Mouse (Mus musculus) liver, embryonic 11.5 days (tissue): Measurements from ENCODE around the gene Lrch1. TPM values are rescaled to one million over a fixed set of nuclear protein-coding genes. Genes with fewer than 3 reads are reported as not detected.

Experiments
- ATAC-seq: fragments of 200-750 bp; cut with Nextera tagmentation; replicated peaks from 2 replicates; pipeline ENCODE4 v1.8.0; 2017; ENCODE audit warnings: moderate number of reproducible peaks, mild to moderate bottlenecking, moderate TSS enrichment, moderate library complexity; ENCODE audit not compliant: low FRiP score
- DNase-seq: peaks from one replicate; pipeline ENCODE4 v3.0.0-alpha.2; 2017; ENCODE audit warnings: low spot score
- H3K27ac ChIP-seq: fragments of 300-500 bp; sonication (generic); 2 replicates; pipeline ENCODE4 v1.5.1; 2014; ENCODE audit warnings: mild to moderate bottlenecking, low read depth, low read length, control low read depth
- H3K27me3 ChIP-seq: fragments of 300-500 bp; sonication (generic); replicated peaks from 2 replicates; pipeline ENCODE4 v1.6.1; 2014; ENCODE audit warnings: low read length, mixed read lengths; ENCODE audit not compliant: control insufficient read depth, insufficient read depth
- H3K36me3 ChIP-seq: fragments of 300-500 bp; sonication (generic); 2 replicates; pipeline ENCODE4 v1.6.1; 2014; ENCODE audit warnings: mild to moderate bottlenecking, low read length, moderate library complexity, mixed read lengths; ENCODE audit not compliant: control insufficient read depth, insufficient read depth
- H3K4me1 ChIP-seq: fragments of 300-500 bp; sonication (generic); replicated peaks from 2 replicates; pipeline ENCODE4 v1.6.1; 2014; ENCODE audit warnings: low read length, mixed read lengths; ENCODE audit not compliant: control insufficient read depth, insufficient read depth
- H3K4me2 ChIP-seq: fragments of 300-500 bp; sonication (generic); 2 replicates; pipeline ENCODE4 v1.6.1; 2014; ENCODE audit warnings: mild to moderate bottlenecking, control low read depth, moderate library complexity
- H3K4me3 ChIP-seq: fragments of 300-500 bp; sonication (generic); 2 replicates; pipeline ENCODE4 v1.5.1; 2014; ENCODE audit warnings: low read depth, low read length, control low read depth
- H3K9ac ChIP-seq: fragments of 300-500 bp; sonication (generic); 2 replicates; pipeline ENCODE4 v1.6.1; 2014; ENCODE audit warnings: low read depth, low read length, control low read depth
- H3K9me3 ChIP-seq: fragments of 300-500 bp; sonication (generic); 2 replicates; pipeline ENCODE4 v1.6.1; 2016; ENCODE audit warnings: low read length, inconsistent platforms, mixed read lengths; ENCODE audit not compliant: control insufficient read depth
- WGBS: fragments of 180-500 bp; shearing (Covaris S2); extraction: QIAGEN DNeasy Blood & Tissue Kit; methylation state at CpG from one replicate; pipeline ENCODE4 v1.1.7; 2014; 5-methylcytosine and 5-hydroxymethylcytosine counted together
- polyA plus RNA-seq: library from polyadenylated mRNA; unstranded; fragments of >200 nt; fragmentation: Nextera tagmentation; extraction: Ambion mirVana; gene quantifications from 2 replicates; pipeline ENCODE4 v1.2.1, GENCODE M21; 2014

Lrch1 gene
- polyA plus RNA-seq, 1 experiment from 2014 or later: 8.0 TPM

DNA sequence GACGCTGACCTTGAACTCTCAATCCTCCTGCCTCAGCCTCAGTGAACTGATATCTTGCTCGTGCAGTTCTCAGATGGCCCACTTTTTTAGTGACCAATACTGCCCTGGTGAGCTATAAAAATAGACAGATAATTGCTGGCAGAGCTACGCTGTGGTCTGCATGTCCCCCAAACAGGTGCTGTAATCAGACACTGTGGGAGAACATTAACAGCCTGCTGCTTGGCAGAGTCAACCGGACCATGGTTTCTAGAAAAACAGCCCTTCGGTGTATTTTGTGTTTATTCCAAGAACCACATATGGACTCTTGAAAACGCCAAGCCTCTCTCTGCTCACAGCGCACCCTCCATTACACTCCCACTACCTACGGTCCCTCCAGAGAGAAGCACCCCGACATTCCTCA lies 26.2 kb downstream of the Lrch1 start:
- no peak overlapping the region for H3K4me3 ChIP-seq
- H3K9ac ChIP-seq: no peak overlapping the region
- H3K4me1 ChIP-seq: peaks cover 13% of the 10 kb centered on the region; the same call in 1 of the 2 replicates
- DNase-seq (no peak), ATAC-seq (no peak)
- no peaks in the 10 kb centered on the region for H3K36me3 ChIP-seq
- no peaks in the 10 kb centered on the region for H3K9me3 ChIP-seq
- 74% methylated on average over 9 of the region's 9 CpGs for WGBS
- H3K27me3 ChIP-seq: no peaks in the 10 kb centered on the region
- no peak overlapping the region for H3K27ac ChIP-seq
- H3K4me2 ChIP-seq: no peak overlapping the region

DNA sequence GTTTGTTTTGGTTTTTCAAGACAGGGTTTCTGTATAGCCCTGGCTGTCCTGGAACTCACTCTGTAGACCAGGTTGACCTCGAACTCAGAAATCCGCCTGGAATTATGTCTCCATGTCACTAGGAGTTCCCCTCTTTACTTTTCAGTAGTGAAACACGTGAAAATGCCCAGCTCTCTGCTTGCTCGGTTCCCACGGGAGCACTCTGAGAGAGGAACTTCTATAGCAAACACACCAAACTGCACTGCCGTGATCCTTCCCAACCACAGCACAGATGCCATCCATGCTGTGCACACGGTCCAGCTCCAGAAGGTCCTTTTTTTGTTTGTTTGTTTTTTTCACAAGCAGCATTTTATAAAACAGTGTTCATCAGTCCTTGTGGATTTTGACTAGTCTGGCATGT lies 28.5 kb downstream of the Lrch1 start:
- Histone ChIP-seq H3K4me3 (no peak overlapping the region), H3K9me3 (no peaks in the 10 kb centered on the region), H3K27me3 (no peaks in the 10 kb centered on the region), H3K4me2 (no peak overlapping the region), H3K36me3 (no peaks in the 10 kb centered on the region), H3K9ac (no peak overlapping the region), H3K27ac (no peak overlapping the region), H3K4me1 (peaks cover 12% of the 10 kb centered on the region; the same call in 1 of the 2 replicates)
- no peak for ATAC-seq
- 80% methylated on average over 7 of the region's 7 CpGs for WGBS
- no peak for DNase-seq

DNA sequence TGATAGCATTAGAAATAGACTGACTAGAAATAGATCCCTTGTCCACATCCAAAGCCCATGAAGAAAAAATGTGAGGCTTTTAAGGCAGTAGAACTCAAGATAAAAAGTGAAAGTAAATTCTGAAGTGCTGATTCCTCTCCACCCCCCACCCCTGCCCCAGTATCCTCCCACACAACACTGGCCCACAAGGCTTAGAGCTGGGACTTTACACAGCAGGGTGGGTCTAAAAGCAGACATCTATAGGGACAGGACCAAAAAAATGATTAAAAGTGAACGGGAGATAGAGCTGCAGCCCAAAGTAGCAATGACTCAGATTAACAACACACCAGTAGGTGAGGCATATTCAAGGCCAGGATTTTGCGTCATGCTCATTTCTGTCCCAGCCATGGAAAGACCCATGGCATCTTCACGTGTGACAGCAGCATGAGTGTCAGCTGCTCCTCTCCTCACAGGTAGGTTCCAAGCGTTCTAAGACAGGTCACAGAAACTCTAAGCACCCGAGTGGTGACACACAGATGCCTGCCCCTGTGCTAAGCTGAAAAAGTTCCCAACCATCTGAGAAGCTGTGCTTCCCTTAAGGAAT lies 29.1 kb downstream of the Lrch1 start:
- no peak overlapping the region for H3K27ac ChIP-seq
- no peak overlapping the region for H3K4me3 ChIP-seq
- H3K27me3 ChIP-seq: no peaks in the 10 kb centered on the region
- DNase-seq: no peak
- no peak overlapping the region for H3K4me2 ChIP-seq
- H3K9ac ChIP-seq: no peak overlapping the region
- H3K9me3 ChIP-seq: no peaks in the 10 kb centered on the region
- no peak for ATAC-seq
- H3K4me1 ChIP-seq: peaks cover 11% of the 10 kb centered on the region; the same call in 1 of the 2 replicates
- no peaks in the 10 kb centered on the region for H3K36me3 ChIP-seq
- WGBS: 76% methylated on average over 5 of the region's 5 CpGs

DNA sequence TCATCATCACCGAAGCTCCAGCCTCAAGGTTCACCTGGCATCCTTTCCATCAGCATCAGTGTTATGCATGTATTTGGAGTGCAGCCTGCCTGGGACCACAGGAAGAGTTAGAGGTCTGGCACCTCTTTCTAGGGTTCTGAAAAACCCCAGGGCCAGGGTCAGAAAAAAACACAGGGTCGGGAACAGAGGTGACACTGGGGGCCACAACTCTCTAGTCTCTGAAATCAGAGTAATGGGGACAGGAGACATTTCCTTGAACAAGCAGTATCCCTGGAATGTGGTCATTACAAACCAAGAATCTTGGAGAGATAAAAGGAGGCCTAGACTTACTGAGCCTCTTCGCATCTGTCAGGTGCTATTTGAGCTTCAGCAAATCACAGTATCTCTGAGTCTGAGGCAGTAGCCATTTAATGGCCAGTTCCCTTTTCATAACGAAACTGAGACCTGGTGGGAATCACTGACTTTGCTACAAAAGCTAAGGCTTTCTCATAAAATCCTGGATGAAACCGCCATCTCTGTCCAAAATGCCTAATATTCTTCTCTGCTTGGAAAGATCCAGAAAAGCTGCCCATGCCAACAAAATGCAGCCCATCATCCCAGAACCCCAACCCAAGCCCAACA lies 30.1 kb downstream of the Lrch1 start:
- ATAC-seq (no peak), DNase-seq (no peak)
- Histone ChIP-seq H3K4me2 (no peak overlapping the region), H3K27ac (no peak overlapping the region), H3K9ac (no peak overlapping the region), H3K4me3 (no peak overlapping the region), H3K4me1 (peaks cover 12% of the 10 kb centered on the region; the same call in 1 of the 2 replicates), H3K27me3 (no peaks in the 10 kb centered on the region), H3K9me3 (no peaks in the 10 kb centered on the region), H3K36me3 (no peaks in the 10 kb centered on the region)
- WGBS: 76% methylated on average over 5 of the region's 5 CpGs

DNA sequence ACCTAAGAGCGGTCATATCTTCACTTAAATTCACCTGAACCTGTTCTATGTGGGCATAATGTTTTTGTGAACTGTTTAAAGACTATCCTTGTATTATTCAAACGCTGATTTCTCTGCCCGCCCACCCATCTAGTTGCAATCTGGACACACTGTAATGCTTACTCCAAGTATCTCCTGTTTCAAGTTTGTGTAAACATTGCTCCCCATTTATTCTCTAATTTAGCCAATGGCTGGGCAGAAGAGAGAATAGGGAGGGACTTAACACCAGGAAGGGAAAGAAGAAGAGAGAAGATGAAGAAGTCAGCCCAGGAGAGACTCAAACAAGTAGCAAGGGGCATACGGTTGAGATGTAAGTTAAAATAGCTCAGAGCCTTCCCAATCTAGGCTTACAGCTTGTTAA lies 31.0 kb downstream of the Lrch1 start:
- Histone ChIP-seq H3K9ac (no peak overlapping the region), H3K9me3 (no peaks in the 10 kb centered on the region), H3K4me3 (no peak overlapping the region), H3K36me3 (no peaks in the 10 kb centered on the region), H3K27ac (no peak overlapping the region), H3K4me1 (peaks cover 8% of the 10 kb centered on the region; the same call in 1 of the 2 replicates), H3K4me2 (no peak overlapping the region), H3K27me3 (no peaks in the 10 kb centered on the region)
- DNase-seq (no peak), ATAC-seq (no peak)
- 78% methylated on average over 4 of the region's 4 CpGs for WGBS

DNA sequence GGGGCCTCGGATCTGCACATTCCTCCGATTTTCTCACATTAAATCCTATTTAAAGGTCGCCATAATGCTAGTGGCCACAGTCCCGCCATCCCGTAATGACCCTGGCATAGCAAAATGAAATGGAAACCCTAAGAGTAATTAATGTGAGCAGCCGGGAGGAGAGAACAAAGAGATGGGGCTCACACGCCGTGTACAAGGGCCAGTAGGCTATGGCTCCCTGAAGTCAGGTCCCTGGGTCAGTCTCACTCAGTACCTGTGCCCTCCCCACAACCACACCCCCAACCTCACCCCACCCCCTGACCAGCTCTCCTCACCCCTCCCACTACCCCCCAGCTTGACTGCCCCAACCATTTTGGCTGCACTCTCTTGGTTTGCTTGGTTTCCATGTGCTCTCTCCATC lies 31.6 kb downstream of the Lrch1 start:
- Histone ChIP-seq H3K27me3 (no peaks in the 10 kb centered on the region), H3K9me3 (no peaks in the 10 kb centered on the region), H3K4me2 (no peak overlapping the region), H3K36me3 (no peaks in the 10 kb centered on the region), H3K9ac (no peak overlapping the region), H3K27ac (no peak overlapping the region), H3K4me1 (0 out of 2 replicates have a peak, but pooled peaks cover 8% of the 10 kb centered on the region), H3K4me3 (no peak overlapping the region)
- ATAC-seq: no peak
- WGBS: 80% methylated on average over 8 of the region's 8 CpGs
- DNase-seq: no peak

DNA sequence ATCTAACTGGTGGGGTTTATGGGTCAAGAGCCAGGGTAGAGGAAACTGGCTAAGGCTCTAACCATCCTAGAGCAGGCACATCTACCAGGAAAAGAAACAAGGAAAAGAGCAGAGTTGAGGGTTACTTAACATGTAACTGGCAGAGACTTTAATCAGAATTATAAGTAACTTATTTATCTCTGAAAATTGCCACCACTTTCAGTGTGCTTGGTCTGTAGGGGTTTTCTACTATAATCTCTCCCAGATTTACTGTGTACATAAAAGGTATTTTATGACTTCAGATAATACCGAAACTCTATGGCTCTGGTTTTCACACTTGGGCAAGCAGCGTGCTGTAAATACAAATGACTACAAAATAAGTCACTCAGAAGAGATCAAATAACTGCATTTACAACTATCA lies 32.0 kb downstream of the Lrch1 start:
- no peak overlapping the region for H3K4me3 ChIP-seq
- no peak overlapping the region for H3K27ac ChIP-seq
- H3K9ac ChIP-seq: no peak overlapping the region
- H3K27me3 ChIP-seq: no peaks in the 10 kb centered on the region
- H3K4me2 ChIP-seq: no peak overlapping the region
- ATAC-seq: no peak
- no peak for DNase-seq
- no peaks in the 10 kb centered on the region for H3K9me3 ChIP-seq
- no peaks in the 10 kb centered on the region for H3K36me3 ChIP-seq
- H3K4me1 ChIP-seq: 0 out of 2 replicates have a peak, but pooled peaks cover 8% of the 10 kb centered on the region
- 86% methylated on average over 2 of the region's 2 CpGs for WGBS

DNA sequence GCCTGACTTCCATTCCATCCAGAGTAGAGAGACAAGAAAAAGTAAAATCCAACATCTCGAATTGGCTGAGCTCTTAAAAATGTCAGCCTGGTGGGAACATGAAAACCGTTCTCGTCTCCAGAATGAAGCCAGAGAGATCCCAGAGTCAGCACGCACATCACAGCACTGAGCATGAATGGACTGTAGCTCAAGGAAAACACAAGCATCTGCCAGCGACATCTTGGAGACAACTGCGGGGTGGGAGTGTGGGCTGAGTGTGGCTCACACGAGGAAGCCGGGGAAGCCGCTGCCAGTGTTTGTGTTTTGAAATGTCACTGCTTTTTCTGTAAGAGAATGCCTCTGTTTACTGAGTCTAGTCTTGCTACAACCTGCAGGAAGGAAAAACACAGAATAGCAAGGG lies 32.7 kb downstream of the Lrch1 start:
- Histone ChIP-seq H3K36me3 (no peaks in the 10 kb centered on the region), H3K4me3 (no peak overlapping the region), H3K4me2 (no peak overlapping the region), H3K4me1 (0 out of 2 replicates have a peak, but pooled peaks cover 8% of the 10 kb centered on the region), H3K9me3 (no peaks in the 10 kb centered on the region), H3K27ac (no peak overlapping the region), H3K27me3 (no peaks in the 10 kb centered on the region), H3K9ac (no peak overlapping the region)
- ATAC-seq (no peak), DNase-seq (no peak)
- 78% methylated on average over 9 of the region's 9 CpGs for WGBS
